ENCODE assay signal across 32 mouse cellular contexts in the genomic region with DNA sequence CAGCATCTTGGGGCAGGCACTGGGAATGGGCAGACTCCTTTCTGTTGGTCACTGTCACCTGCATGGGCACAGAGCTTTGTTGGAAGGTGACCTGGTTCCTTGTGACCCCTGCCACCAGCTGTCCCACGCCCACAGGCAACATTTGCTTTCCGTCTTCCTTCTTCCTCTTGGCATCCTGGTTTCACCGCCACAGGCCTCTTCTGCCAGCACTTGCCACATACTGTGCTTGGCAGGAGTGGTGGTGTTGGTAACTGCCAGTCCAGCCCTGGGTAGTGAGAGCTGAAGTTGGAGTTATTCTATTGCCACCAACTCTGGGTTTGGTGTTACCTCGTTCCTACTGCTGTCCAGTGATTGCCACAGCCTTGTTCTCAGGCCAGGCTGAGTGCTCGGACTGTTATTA. TPM values are rescaled to one million over a fixed set of nuclear protein-coding genes. Genes with fewer than 3 reads are reported as not detected.
A peak's percentile ranks its signal among the peaks of the same experiment; 100 is the strongest.
DNase-seq lines count a peak whose midpoint lies in the region; ATAC-seq and TF ChIP-seq lines count a peak whose summit lies in the region.
"Had no signal": no experiment of that assay in that cellular context is flagged by ENCODE, and none has a peak within 500 bp of the region (broad histone marks: within the 10 kb centered on the region; RNA-seq: fewer than 3 reads in every experiment).

No protein-coding gene starts in this region.

- H3K36me3 ChIP-seq in liver, adult 2 months (ENCODE audit: control insufficient read depth, insufficient read depth, low read length), result no peaks in the 10 kb centered on the region
- no peaks in the 10 kb centered on the region for H3K36me3 ChIP-seq in liver, embryonic 11.5 days (ENCODE audit: control insufficient read depth, insufficient read depth, low read length)
- H3K36me3 ChIP-seq: embryonic facial prominence, embryonic 15.5 days; heart, embryonic 13.5 days; kidney, embryonic 15.5 days; limb, embryonic 12.5 days; midbrain, embryonic 10.5 days had no signal

- H3K4me1 ChIP-seq in cerebellum, adult 2 months (ENCODE audit: control insufficient read depth, insufficient read depth, low read length), result peaks cover 13% of the 10 kb centered on the region
- H3K4me1 ChIP-seq in liver, adult 2 months (ENCODE audit: control insufficient read depth, insufficient read depth, low read length), result no peaks in the 10 kb centered on the region
- no peaks in the 10 kb centered on the region for H3K4me1 ChIP-seq in liver, embryonic 11.5 days (replicated peaks; ENCODE audit: control insufficient read depth, insufficient read depth, low read length)
- H3K4me1 ChIP-seq: embryonic facial prominence, embryonic 15.5 days; heart, embryonic 13.5 days; kidney, embryonic 15.5 days; limb, embryonic 12.5 days; liver, embryonic 12.5 days had no signal

- H3K4me2 ChIP-seq in liver, embryonic 11.5 days, result no peak overlapping the region
- H3K4me2 ChIP-seq: embryonic facial prominence, embryonic 15.5 days; heart, embryonic 13.5 days; kidney, embryonic 15.5 days; limb, embryonic 12.5 days; liver, embryonic 12.5 days; neural tube, embryonic 12.5 days had no signal

- no peaks in the 10 kb centered on the region for H3K79me2 ChIP-seq in liver, adult 2 months (ENCODE audit: control insufficient read depth, insufficient read depth, low read length)

- H3K9ac ChIP-seq in liver, adult 2 months (ENCODE audit: low read depth, low read length), result no peak overlapping the region
- no peak overlapping the region for H3K9ac ChIP-seq in liver, embryonic 11.5 days (ENCODE audit: low read depth, low read length)
- H3K9ac ChIP-seq: embryonic facial prominence, embryonic 15.5 days; forebrain, postnatal 0 days; heart, embryonic 13.5 days; kidney, embryonic 15.5 days; limb, embryonic 12.5 days; liver, embryonic 12.5 days; liver, postnatal 0 days; neural tube, embryonic 12.5 days had no signal

- H3K27me3 ChIP-seq in cerebellum, adult 2 months (ENCODE audit: control insufficient read depth, insufficient read depth, low read length), result no peaks in the 10 kb centered on the region
- H3K27me3 ChIP-seq in liver, adult 2 months (ENCODE audit: control insufficient read depth, insufficient read depth, low read length), result no peaks in the 10 kb centered on the region
- no peaks in the 10 kb centered on the region for H3K27me3 ChIP-seq in liver, embryonic 11.5 days (replicated peaks; ENCODE audit: control insufficient read depth, insufficient read depth, low read length)
- H3K27me3 ChIP-seq: embryonic facial prominence, embryonic 15.5 days; heart, embryonic 13.5 days; kidney, embryonic 15.5 days; limb, embryonic 12.5 days; liver, embryonic 12.5 days; neural tube, embryonic 12.5 days; Patski had no signal

- H3K4me3 ChIP-seq in cerebellum, adult 2 months (replicated peaks; ENCODE audit: insufficient read depth, low read depth, low read length), result no peak overlapping the region
- no peak overlapping the region for H3K4me3 ChIP-seq in liver, adult 2 months (ENCODE audit: insufficient read depth, low read depth, low read length)
- H3K4me3 ChIP-seq in liver, embryonic 11.5 days (ENCODE audit: low read depth, low read length), result no peak overlapping the region
- H3K4me3 ChIP-seq: embryonic facial prominence, embryonic 15.5 days; heart, adult 2 months; heart, embryonic 13.5 days; kidney, embryonic 15.5 days; layer of hippocampus, adult 2 months; left cerebral cortex, adult 2 months; limb, embryonic 12.5 days; liver, embryonic 12.5 days; midbrain, embryonic 10.5 days; myocyte; neural tube, embryonic 12.5 days had no signal

- no peak for TF ChIP-seq CTCF in cerebellum, adult 2 months (IDR thresholded peaks at IDR 0.05; ENCODE audit: borderline replicate concordance, insufficient read depth, low read depth, low read length)
- no peak for TF ChIP-seq CTCF in liver, adult 2 months (IDR thresholded peaks at IDR 0.05; ENCODE audit: low read depth, low read length)

- WGBS in cerebellum, adult 2 months, result 22% methylated on average over 5 of the region's 5 CpGs
- WGBS in liver, adult 2 months, result 50% methylated on average over 5 of the region's 5 CpGs
- 80% methylated on average over 5 of the region's 5 CpGs for WGBS in liver, embryonic 11.5 days

- no peak overlapping the region for H3K27ac ChIP-seq in cerebellum, adult 2 months (ENCODE audit: insufficient read depth, low read length)
- no peak overlapping the region for H3K27ac ChIP-seq in liver, adult 2 months (replicated peaks; ENCODE audit: insufficient read depth, low read depth, low read length)
- no peak overlapping the region for H3K27ac ChIP-seq in liver, embryonic 11.5 days (ENCODE audit: low read depth, low read length)
- H3K27ac ChIP-seq: embryonic facial prominence, embryonic 15.5 days; heart, adult 2 months; heart, embryonic 13.5 days; kidney, embryonic 15.5 days; limb, embryonic 12.5 days; liver, embryonic 12.5 days; midbrain, embryonic 10.5 days; neural tube, embryonic 12.5 days had no signal

- no peak for ATAC-seq in liver, embryonic 11.5 days (replicated peaks; ENCODE audit: low FRiP score)
- ATAC-seq: forebrain, postnatal 0 days; hindbrain, embryonic 16.5 days; liver, embryonic 12.5 days; liver, postnatal 0 days; lung, postnatal 0 days; midbrain, embryonic 16.5 days; Patski had no signal

- DNase-seq in cerebellum, adult 2 months, result peak; percentile 47 to 57
- DNase-seq in cerebellum, postnatal 14 days, result no peak
- DNase-seq in liver, adult 2 months (ENCODE audit: extremely low read depth, low read depth, low spot score), result peak; percentile 56
- DNase-seq in liver, embryonic 11.5 days (ENCODE audit: low spot score), result no peak
- DNase-seq in cerebellum, adult 9-10 months, result peak; percentile 51
- peak; percentile 35 to 37 for DNase-seq in cerebellum, postnatal 36 days
- DNase-seq in kidney, postnatal 14 days, result no peak
- DNase-seq: adrenal gland, postnatal 10 days; forebrain, postnatal 0 days; heart, adult 2 months; heart, postnatal 10 days; kidney, adult 18-20 months; kidney, postnatal 36 days; liver, postnatal 0 days; right cerebral cortex, adult 18-20 months; thymus, adult 2 months; thymus, postnatal 36 days had no signal

- H3K9me3 ChIP-seq in liver, embryonic 11.5 days (ENCODE audit: control insufficient read depth, low read length), result no peaks in the 10 kb centered on the region
- H3K9me3 ChIP-seq: embryonic facial prominence, embryonic 15.5 days; heart, embryonic 13.5 days; kidney, embryonic 15.5 days; limb, embryonic 12.5 days; liver, embryonic 12.5 days; midbrain, embryonic 10.5 days; neural tube, embryonic 12.5 days had no signal

- TF ChIP-seq POLR2A in cerebellum, adult 2 months (IDR thresholded peaks at IDR 0.05; ENCODE audit: borderline replicate concordance, insufficient read depth, low read length), result no peak
- no peak for TF ChIP-seq POLR2A in liver, adult 2 months (IDR thresholded peaks at IDR 0.05; ENCODE audit: extremely low read depth, insufficient read depth, low read length)

RNA-seq across cellular contexts. Expression of gene Pde9a, which starts 37.9 kb away (rescaled TPM):
- polyA plus RNA-seq in cerebellum, adult 2 months (2012; rRNA removed), result 83.1 and 93.0 TPM in 2 replicates
- 9.1 and 12.6 TPM in 2 replicates for total RNA-seq in liver, adult 2 months (2014; rRNA removed)
- polyA plus RNA-seq in liver, adult 2 months (2012; rRNA removed), result 51.1 and 66.9 TPM in 2 replicates
- polyA plus RNA-seq in liver, embryonic 11.5 days (2014; fragmentation: Nextera tagmentation; extraction: Ambion mirVana), result 10.4 and 11.5 TPM in 2 replicates
- total RNA-seq: MEL had no signal
- polyA plus RNA-seq: Patski had no signal

Comparison
In these comparisons a context has a peak if more than half of its experiments do, and no peak if none do; other contexts are left out.
1. DNase-seq: peak in cerebellum, adult 2 months (2 of 2), liver, adult 2 months (single experiment), cerebellum, adult 9-10 months (single experiment) and cerebellum, postnatal 36 days (2 of 2); none in cerebellum, postnatal 14 days (0 of 2), liver, embryonic 11.5 days (single experiment) and kidney, postnatal 14 days (single experiment).